Mouse (Mus musculus) CH12.LX (cell line): ENCODE measurements around the gene Olfr313. TPM values are rescaled to one million over a fixed set of nuclear protein-coding genes. Genes with fewer than 3 reads are reported as not detected.
A peak's percentile ranks its signal among the peaks of the same experiment; 100 is the strongest.

Experiments used
- DNase-seq: peaks from one replicate; pipeline ENCODE4 v3.0.0-alpha.2; 2013; ENCODE audit errors: extremely low read depth
- H3K27ac ChIP-seq: 2 replicates; pipeline ENCODE4 v1.5.1; 2012; ENCODE audit warnings: low read depth, mild to moderate bottlenecking, control low read depth, moderate library complexity; ENCODE audit not compliant: insufficient read depth
- H3K27me3 ChIP-seq: replicated peaks from 2 replicates; pipeline ENCODE3; 2012; ENCODE audit warnings: inconsistent platforms
- H3K36me3 ChIP-seq, 2 experiments: replicated peaks in 1 of 2; 2 replicates each; pipeline versions ENCODE3 to v1.6.1; 2012; ENCODE audit warnings: inconsistent platforms in 1 of 2, low read length in 1 of 2, mild to moderate bottlenecking in 1 of 2, mixed read lengths in 1 of 2, moderate library complexity in 1 of 2; ENCODE audit not compliant: control insufficient read depth in 1 of 2, insufficient read depth in 1 of 2
- H3K4me1 ChIP-seq, 2 experiments: 2 replicates each; pipeline ENCODE4 v1.6.1; 2012; ENCODE audit warnings: inconsistent platforms in 1 of 2, moderate library complexity in 1 of 2; ENCODE audit not compliant: insufficient read depth in 2 of 2, control insufficient read depth in 1 of 2
- H3K4me2 ChIP-seq: 2 replicates; pipeline ENCODE4 v1.6.1; 2012; ENCODE audit warnings: low read depth, mild to moderate bottlenecking, control low read depth; ENCODE audit not compliant: poor library complexity, insufficient read depth, severe bottlenecking
- H3K4me3 ChIP-seq, 3 experiments: fragments of 150-350 bp in 1 of 3; sonication (generic) in 1 of 3; replicated peaks in 1 of 3; 2 replicates each; pipeline versions ENCODE3 to v1.5.1; 2011 to 2012; ENCODE audit warnings: low read depth in 2 of 3, low read length in 2 of 3, mild to moderate bottlenecking in 2 of 3, moderate library complexity in 2 of 3, control low read depth in 1 of 3, improper control_type of control experiment in 1 of 3, inconsistent platforms in 1 of 3, mixed read lengths in 1 of 3; ENCODE audit not compliant: poor library complexity in 1 of 3
- H3K79me2 ChIP-seq: replicated peaks from 2 replicates; pipeline ENCODE4 v1.6.1; 2012; ENCODE audit warnings: mild to moderate bottlenecking, moderate library complexity; ENCODE audit not compliant: control insufficient read depth, poor library complexity, insufficient read depth, severe bottlenecking; ENCODE audit errors: extremely low read depth
- H3K9ac ChIP-seq: 2 replicates; pipeline ENCODE4 v1.6.1; 2012; ENCODE audit warnings: low read depth, mild to moderate bottlenecking, control low read depth, moderate library complexity; ENCODE audit not compliant: insufficient read depth
- H3K9me3 ChIP-seq: replicated peaks from 2 replicates; pipeline ENCODE3; 2012; ENCODE audit warnings: low read length, inconsistent platforms, mixed read lengths
- BHLHE40 ChIP-seq: IDR thresholded peaks from 2 replicates; pipeline ENCODE4 v1.6.1; 2011; ENCODE audit warnings: mild to moderate bottlenecking, low read depth, low read length, improper control_type of control experiment
- CHD1 ChIP-seq: IDR thresholded peaks from 2 replicates; pipeline ENCODE4 v1.6.1; 2012; ENCODE audit warnings: low read depth, low read length, improper control_type of control experiment, inconsistent platforms
- CHD2 ChIP-seq: IDR thresholded peaks from 2 replicates; pipeline ENCODE4 v1.6.1; 2011; ENCODE audit warnings: low read length, improper control_type of control experiment
- EP300 ChIP-seq: IDR thresholded peaks from 2 replicates; pipeline ENCODE4 v1.6.1; 2011; ENCODE audit warnings: low read length, improper control_type of control experiment
- HCFC1 ChIP-seq: IDR thresholded peaks from 2 replicates; pipeline ENCODE4 v1.6.1; 2012; ENCODE audit warnings: low read depth, mild to moderate bottlenecking, inconsistent platforms, low read length, improper control_type of control experiment
- IRF4 ChIP-seq: IDR thresholded peaks from 2 replicates; pipeline ENCODE4 v1.6.1; 2014; ENCODE audit warnings: low read depth, mild to moderate bottlenecking, inconsistent platforms, low read length, improper control_type of control experiment
- MEF2A ChIP-seq: IDR thresholded peaks from 2 replicates; pipeline ENCODE4 v1.6.1; 2014; ENCODE audit warnings: low read depth, mild to moderate bottlenecking, inconsistent platforms, low read length, improper control_type of control experiment, borderline replicate concordance
- NRF1 ChIP-seq: IDR thresholded peaks from 2 replicates; pipeline ENCODE4 v1.6.1; 2014; ENCODE audit warnings: low read depth, mild to moderate bottlenecking, inconsistent platforms, low read length, improper control_type of control experiment, moderate library complexity
- POLR2A ChIP-seq: IDR thresholded peaks from 2 replicates; pipeline ENCODE4 v1.6.1; 2011; ENCODE audit warnings: low read depth, mild to moderate bottlenecking, improper control_type of control experiment, low read length
- RAD21 ChIP-seq: IDR thresholded peaks from 2 replicates; pipeline ENCODE4 v1.6.1; 2011; ENCODE audit warnings: low read depth, mild to moderate bottlenecking, low read length, improper control_type of control experiment, moderate library complexity
- ZMIZ1 ChIP-seq: IDR thresholded peaks from 2 replicates; pipeline ENCODE4 v1.6.1; 2012; ENCODE audit warnings: low read depth, mild to moderate bottlenecking, inconsistent platforms, low read length, improper control_type of control experiment
- ZNF384 ChIP-seq: IDR thresholded peaks from 2 replicates; pipeline ENCODE4 v1.6.1; 2012; ENCODE audit warnings: low read depth, low read length, improper control_type of control experiment, inconsistent platforms
- dilution Hi-C: fragments of 300-500 bp; cut with MboI; formaldehyde crosslinking; loops from 2 replicates; pipeline ENCODE4 v1.14.3; 2020; ENCODE audit warnings: low sequenced_read_pairs; ENCODE audit not compliant: extremely low pct_unique_long_range_greater_than_20kb, extremely low pct_ligation_motif_present
- in situ Hi-C: fragments of 300-500 bp; cut with MboI; formaldehyde crosslinking; loops from 3 replicates; pipeline ENCODE4 v1.14.3; 2019; ENCODE audit warnings: low sequenced_read_pairs, low pct_ligation_motif_present, low pct_unique_long_range_greater_than_20kb, mixed read lengths
- polyA plus RNA-seq: library from polyadenylated mRNA; unstranded; fragments of >175 nt; gene quantifications from 2 replicates; pipeline ENCODE4 v1.2.1, GENCODE M21; 2012; ENCODE audit warnings: low read depth; ENCODE audit not compliant: insufficient read length
- total RNA-seq, 2 experiments: library from RNA; depleted of rRNA; stranded (reverse); fragments of 300-350 nt in 1 of 2; fragments of >200 nt in 1 of 2; gene quantifications; 2 replicates each; pipeline ENCODE4 v1.2.3; 2012 to 2014

The Olfr313 gene
- total and polyA plus RNA-seq, 3 experiments: 0.04 to 0.09 TPM; not detected in 1

DNA sequence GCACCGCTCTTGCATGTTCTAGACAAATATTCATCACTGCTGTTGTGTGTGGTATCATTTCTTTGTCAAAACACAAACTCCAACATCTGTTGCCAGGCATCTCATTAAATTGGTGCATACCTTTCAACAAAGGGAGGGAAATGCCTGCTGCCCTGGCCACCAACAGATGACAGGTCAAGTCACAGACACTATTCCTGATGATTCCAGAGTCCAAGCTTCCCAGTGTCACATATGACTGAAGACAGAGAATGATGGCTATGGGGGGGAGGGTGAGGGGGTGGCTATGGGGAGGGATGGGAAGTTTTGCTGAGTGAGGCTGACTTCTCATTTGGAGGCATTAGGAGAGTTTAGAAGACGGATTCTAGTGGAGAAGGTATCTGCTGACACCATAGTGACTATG is 30.6 kb upstream of the Olfr313 start:
- H3K4me2 ChIP-seq: no peak overlapping the region
- H3K9me3 ChIP-seq: no peaks in the 10 kb centered on the region
- H3K79me2 ChIP-seq: no peaks in the 10 kb centered on the region
- H3K27ac ChIP-seq: no peak overlapping the region
- in situ Hi-C loops: no loop called here
- H3K4me1 ChIP-seq: peaks cover 3 to 8% of the 10 kb centered on the region in 2 experiments
- no peak overlapping the region for H3K9ac ChIP-seq
- H3K27me3 ChIP-seq: no peaks in the 10 kb centered on the region
- dilution Hi-C loops: no loop called here
- TF ChIP-seq MEF2A (no peak), HCFC1 (no peak), NRF1 (no peak), BHLHE40 (no peak), ZMIZ1 (no peak), CHD1 (no peak)
- no peaks in the 10 kb centered on the region for H3K36me3 ChIP-seq
- no peak for DNase-seq
- no peak overlapping the region for H3K4me3 ChIP-seq

DNA sequence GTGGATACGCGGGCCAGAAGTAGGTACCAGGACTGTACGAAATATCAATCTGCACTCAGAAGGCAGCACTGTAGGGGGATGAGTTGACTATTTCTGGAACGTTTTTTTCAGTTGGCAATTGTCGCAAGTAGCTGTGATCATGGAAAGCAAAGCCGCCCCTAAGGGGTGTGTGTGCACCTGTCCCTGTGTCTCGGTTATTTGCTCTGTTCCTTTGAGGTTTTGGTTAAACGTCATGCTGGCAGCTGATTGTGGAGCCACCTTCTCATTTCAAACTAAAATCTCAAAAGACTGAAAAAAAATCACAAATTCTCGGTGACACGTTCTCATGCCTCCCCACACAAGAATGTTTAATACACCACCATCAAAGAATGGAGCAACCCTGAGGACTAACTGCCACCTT is 27.1 kb upstream of the Olfr313 start:
- dilution Hi-C loops: no loop called here
- no peaks in the 10 kb centered on the region for H3K27me3 ChIP-seq
- H3K4me1 ChIP-seq: peaks cover 11 to 31% of the 10 kb centered on the region in 2 experiments
- in situ Hi-C loops: no loop called here
- no peak overlapping the region for H3K9ac ChIP-seq
- H3K4me3 ChIP-seq: no peak overlapping the region
- TF ChIP-seq EP300 (no peak), POLR2A (no peak), RAD21 (no peak), ZNF384 (peak; percentile 26; the same call in 1 of the 2 replicates), IRF4 (no peak)
- TF ChIP-seq, all 38 proteins: peak for 1
- Histone ChIP-seq H3K79me2 (no peaks in the 10 kb centered on the region), H3K27ac (no peak overlapping the region), H3K4me2 (no peak overlapping the region), H3K36me3 (no peaks in the 10 kb centered on the region), H3K9me3 (no peaks in the 10 kb centered on the region)
- DNase-seq: peak; percentile 13

DNA sequence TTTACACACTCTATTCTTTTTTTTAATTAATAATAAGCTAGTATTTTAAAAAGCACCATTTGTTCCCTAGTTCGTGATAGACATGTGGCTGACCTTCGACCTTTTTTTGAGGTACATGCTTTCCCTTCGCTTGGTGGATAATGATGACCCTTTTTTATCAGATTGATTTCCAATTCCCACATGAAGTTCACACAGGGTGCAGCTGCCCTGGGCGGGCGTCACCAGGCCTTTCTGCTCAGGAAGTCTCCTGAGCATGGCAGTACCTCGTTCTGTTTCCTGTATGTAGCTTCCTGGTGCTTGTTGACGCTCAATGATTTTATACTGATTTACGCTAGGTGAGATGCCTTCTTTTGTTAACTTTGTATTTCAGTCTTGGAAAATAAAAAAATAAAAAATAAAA is 26.5 kb upstream of the Olfr313 start:
- Histone ChIP-seq H3K4me2 (no peak overlapping the region), H3K79me2 (no peaks in the 10 kb centered on the region), H3K36me3 (no peaks in the 10 kb centered on the region), H3K27me3 (no peaks in the 10 kb centered on the region), H3K9ac (no peak overlapping the region), H3K27ac (no peak overlapping the region), H3K9me3 (no peaks in the 10 kb centered on the region), H3K4me3 (no peak overlapping the region), H3K4me1 (peaks cover 11 to 31% of the 10 kb centered on the region in 2 experiments)
- dilution Hi-C loops (no loop called here), in situ Hi-C loops (no loop called here)
- no peak for DNase-seq
- TF ChIP-seq CHD2: no peak
- no peak for TF ChIP-seq NRF1
